Mouse (Mus musculus): ENCODE measurements around the gene Slc31a2. TPM values are rescaled to one million over a fixed set of nuclear protein-coding genes. Genes with fewer than 3 reads are reported as not detected.

Gene Slc31a2
- total RNA-seq, 2 experiments from 2014 or later = 9.5 to 12.3 TPM

DNA sequence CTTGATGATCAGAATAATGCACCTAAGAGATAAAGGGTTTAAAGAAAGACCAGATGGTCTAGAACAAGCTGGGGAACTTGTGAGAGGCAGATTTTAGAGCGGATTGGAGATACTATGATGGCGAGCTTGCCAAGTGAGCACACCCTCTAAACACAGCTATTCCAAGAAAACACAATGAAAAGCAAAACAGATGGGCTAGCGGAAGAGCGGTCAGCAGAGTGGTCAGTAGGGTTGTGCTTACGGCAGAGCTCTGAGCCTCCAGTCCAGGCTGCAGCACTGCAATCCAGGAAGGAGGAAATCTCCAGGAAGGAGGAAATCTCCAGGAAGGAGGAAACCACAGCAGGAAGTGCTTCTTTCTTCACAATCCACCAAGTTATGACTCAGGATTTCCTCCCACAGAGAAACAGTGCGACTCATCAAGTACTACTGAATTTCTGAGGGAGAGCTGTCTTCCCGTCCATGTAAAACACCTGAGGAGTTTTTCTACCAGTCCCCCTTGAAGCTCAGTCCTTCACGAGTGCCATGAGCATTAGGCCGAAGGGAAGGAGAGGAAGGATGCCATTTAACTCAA, 51.4 kb downstream of the Slc31a2 start:
- no peak for DNase-seq (ENCODE audit: low spot score in 2 of 2)

DNA sequence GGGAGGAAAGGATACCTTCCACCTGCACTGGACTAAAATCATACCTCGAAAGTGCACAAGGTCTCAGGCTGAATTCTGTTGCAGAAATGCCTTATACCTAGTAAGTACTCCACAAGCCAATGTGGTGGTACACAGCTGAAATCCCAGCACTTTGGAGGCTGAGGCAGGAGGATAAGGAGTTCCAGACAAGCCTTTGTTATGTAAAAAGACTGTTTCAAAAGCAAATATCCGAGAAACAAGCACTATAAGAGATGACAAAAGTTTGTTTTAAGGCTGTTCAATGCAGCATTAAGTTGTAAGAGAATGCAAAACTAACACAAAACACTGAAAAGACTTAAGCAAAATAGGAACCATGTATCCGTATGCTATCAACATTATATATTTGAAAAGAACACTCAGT, 52.2 kb downstream of the Slc31a2 start:
- DNase-seq (ENCODE audit: low spot score in 2 of 2) = no peak

DNA sequence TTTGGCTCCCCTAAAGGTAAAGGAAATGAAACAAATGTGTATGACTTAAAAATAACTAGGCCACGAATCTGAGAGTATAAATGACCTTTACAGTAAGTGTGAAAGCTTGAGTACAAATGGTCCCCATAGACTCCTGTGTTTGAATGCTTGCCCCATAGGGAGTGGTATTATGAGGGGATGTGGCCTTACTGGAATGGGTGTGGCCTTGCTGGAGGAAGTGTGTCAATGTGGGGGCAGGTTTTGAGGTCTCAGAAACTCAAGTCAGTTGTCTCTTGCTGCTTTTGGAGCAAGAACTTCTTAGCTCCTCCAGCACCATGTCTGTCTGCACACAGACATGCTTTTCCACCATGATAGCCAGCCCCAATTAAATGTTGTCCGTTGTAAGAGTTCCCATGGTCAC, 54.1 kb downstream of the Slc31a2 start:
- no peak for DNase-seq (ENCODE audit: low spot score in 2 of 2)

DNA sequence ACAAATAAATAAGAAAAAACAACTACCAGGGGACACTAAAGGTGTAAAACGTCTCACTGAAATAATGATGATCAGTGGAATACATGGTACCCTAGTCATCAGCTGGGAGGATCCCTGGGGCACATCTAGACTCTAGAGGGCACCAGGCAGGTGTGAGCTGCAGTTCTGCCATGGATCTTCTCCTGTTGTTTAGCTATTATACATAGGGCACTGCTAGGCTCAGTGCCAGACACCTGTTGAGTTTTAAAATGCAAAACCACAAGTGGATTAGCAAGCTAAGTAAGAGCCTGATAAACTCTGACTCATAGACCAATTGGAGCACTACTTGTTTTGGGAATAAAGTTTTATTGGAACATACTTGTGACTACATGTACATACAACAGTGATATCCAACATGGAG, 55.9 kb downstream of the Slc31a2 start:
- no peak for DNase-seq (ENCODE audit: low spot score in 2 of 2)

DNA sequence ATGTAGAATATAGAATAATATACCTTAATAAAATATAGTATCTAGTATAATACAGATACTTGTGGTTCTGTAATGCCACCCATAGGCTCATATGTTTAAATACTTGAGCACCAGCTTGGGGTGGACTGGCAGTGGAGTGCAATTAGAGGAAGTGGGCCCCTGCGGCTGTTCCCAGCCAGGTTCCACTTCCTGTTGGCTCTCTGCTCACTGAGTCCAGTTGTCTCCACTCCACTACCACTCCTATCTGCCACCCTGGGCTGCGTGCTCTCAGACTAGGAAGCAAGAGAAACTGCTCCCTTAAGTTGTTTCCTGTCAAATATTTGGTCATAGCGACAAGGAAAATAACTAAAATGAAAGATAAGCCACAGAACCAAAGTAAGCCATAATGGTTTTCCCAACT, 60.3 kb downstream of the Slc31a2 start:
- DNase-seq (ENCODE audit: low spot score in 2 of 2) = no peak

DNA sequence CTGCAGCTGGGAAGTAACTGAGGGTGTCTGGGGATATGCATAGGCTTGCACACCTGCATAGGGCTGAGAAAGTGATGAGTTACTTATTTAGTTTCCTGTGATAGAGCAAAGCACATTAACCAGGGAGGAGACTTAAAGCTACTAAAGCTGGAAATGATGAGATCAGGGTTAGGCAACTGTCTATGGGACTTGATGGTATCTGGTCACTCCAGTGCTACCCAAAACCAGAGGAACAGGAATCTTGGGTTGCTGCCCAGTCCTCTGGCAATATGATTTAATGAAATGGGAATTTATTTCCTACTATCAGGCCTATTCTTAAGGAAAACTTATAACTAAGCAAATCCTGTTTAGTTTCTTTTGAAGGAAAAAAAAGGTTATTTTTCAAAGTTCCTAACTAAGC, 63.7 kb downstream of the Slc31a2 start:
- no peak for DNase-seq (ENCODE audit: low spot score in 2 of 2)

DNA sequence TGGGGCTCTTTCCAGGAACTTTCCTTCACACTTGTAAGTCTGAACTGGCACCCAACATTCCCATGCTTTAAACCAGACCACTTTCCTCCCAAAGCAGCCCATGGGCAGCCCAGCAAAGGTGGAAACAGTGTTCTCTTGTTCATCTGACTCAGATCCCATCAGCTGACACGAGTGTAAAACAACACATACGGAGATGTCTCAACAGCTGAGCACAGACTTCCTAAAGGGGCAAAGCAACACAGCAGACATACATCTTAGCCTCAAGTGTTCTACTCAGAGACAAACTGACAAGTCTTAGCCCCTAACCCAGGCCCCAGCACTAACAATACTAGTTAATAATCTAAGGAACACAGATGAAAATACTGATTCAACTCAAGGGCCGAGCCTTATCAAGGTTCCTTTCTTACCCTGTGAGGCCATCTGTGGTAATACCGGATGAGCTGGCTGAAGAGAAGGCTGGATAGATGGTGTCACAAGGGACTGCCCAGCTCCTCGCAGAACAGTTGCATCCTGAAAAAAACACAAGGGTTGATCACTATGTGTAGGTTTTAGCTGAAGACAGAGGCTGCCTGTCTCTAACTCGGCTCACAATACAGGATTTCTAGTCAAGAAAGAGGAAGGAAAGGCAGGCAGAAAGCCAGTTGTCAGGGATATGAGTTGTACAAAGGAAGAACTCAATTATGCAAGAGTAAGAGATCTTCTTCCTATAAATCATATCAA, 66.7 kb downstream of the Slc31a2 start:
- no peak for DNase-seq (ENCODE audit: low spot score in 2 of 2)

DNA sequence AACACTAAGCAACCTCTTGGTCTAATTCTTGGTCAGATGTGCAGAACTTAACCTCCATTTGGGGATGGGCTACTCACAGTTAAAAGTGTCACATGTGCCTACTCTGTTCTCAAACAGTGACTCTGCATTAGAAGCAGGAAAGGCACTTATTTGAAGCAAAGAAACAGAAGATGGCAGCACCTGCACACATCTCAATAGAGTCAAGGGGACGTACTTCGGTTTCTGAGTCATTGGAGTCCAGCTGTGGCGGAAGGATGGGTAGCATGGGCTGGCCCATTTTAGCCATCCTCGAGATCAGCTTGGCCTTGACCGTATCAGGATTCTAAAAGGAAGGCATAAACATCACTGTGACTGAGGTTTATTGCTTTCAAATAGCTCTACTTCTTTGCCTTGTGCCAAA, 69.6 kb downstream of the Slc31a2 start:
- no peak for DNase-seq (ENCODE audit: low spot score in 2 of 2)

DNA sequence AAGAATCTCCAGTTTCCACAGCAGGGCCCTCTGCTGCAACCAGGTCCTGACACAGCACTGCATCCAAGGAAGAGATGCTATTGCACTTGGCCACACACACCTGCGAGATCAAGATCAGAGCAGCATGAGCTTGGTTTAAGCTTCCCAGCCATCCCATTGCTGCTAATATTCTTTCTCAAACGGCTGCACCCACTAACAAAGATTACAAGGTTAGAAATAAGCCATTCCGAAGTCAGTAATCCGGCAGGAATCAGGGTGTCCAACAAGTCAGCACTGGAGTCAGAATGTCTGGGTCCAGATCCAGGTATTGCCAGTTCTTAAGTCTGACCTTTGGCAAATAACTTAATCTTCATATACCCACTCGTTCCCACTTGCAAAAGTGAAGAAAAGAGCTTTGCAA, 76.2 kb downstream of the Slc31a2 start:
- DNase-seq (ENCODE audit: low spot score in 2 of 2) = no peak

DNA sequence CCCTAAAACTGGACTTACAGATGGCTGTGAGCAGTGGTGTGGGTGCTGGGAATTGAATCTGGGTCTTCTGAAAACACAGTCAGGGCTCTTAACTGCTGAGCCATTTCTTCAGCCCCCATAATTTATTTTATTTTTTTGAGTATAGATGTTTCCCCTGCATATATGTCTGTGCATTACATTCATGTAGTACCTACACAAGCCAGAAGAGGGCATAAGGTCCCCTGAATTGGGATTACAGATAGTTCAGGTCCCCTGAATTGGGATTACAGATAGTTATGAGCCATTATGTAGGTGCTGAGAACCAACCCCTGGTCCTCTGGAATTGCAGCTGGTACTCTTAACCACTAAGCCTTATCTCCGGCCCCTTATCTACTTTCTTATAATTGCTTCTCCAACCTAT, 81.6 kb downstream of the Slc31a2 start:
- no peak for DNase-seq (ENCODE audit: low spot score in 2 of 2)

DNA sequence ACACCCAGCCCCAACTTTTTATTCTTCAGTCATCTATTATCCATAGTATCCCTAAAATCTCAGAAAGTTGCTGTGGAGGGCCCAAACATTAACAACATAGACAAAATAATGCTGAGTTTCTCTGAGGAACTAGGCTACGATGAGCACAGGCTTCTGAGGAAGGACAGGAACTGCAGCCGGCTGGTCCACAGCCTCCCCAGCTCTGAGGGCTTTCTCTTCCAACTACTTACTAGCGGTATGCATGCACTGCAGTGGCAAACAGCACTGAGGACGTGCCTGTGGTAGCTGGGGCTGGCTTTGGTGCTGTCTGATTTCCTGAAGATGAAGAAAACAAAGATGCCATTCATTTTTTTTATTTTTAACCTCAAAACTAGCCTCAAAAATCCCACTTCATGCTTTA, 83.5 kb downstream of the Slc31a2 start:
- DNase-seq (ENCODE audit: low spot score in 2 of 2) = no peak

DNA sequence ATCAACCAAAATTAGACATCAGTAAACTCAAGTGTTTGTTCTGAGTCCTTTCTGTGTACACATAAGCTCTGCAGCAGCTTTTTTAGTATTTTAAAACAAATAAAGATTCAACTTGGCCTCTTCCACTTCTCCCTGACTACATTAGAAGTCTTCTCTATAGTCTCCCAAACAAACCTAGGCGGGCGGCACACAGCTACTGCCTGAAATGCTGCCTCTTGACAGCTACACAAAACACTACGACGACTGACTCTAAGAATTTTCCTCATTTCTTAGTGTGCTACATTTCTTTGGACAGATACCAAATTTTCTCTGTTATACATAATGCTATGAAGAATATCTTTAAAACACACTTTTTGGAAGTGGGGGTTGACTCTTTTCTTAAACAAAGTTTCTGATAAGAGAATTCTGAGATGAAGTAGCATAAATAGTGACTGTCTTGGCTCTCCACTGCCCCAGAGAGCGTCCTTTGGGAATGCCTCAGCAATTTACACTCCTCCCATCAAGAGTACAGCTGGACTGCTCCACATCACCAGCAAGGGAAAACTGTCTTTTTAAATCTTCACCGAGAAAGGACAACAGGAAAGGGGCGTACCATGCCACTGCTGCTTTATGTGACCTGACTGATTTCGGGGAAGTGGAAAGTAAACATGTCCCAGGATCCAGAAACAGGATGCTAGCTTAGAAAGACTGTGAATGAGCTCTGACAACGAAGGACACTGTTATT, 85.4 kb downstream of the Slc31a2 start:
- no peak for DNase-seq (ENCODE audit: low spot score in 2 of 2)

Other genes starting within 250 kb of the Slc31a2 start
- not detected for gene Mup20, start 208.4 kb upstream of the Slc31a2 start, total RNA-seq (2021)
- not detected for gene Mup3, start 175.2 kb upstream of the Slc31a2 start, total RNA-seq (2021)
- gene Mup21, start 111.7 kb upstream of the Slc31a2 start, total RNA-seq (2021) = not detected
- gene Zfp37, start 31.5 kb upstream of the Slc31a2 start, total RNA-seq (2021) = 1 to 10 TPM; 5.2 to 5.3 TPM
- gene Fkbp15, start 98.0 kb downstream of the Slc31a2 start, total RNA-seq (2021) = 10 to 100 TPM; 26.7 to 28.5 TPM
- 10 to 100 TPM; 17.7 to 18.8 TPM for gene Slc31a1, start 98.2 kb downstream of the Slc31a2 start, total RNA-seq (2021)
- gene Cdc26, start 146.1 kb downstream of the Slc31a2 start, total RNA-seq (2021) = 10 to 100 TPM; 71.3 to 78.6 TPM
- gene Prpf4, start 146.2 kb downstream of the Slc31a2 start, total RNA-seq (2021) = 10 to 100 TPM; 14.0 to 15.0 TPM
- not detected for gene Rnf183, start 172.7 kb downstream of the Slc31a2 start, total RNA-seq (2021)
- 1 to 10 TPM in 1 of 2 experiments, under 1 TPM in 1; 0.91 to 1.1 TPM for gene Wdr31, start 208.3 kb downstream of the Slc31a2 start, total RNA-seq (2021)
- gene Bspry, start 217.5 kb downstream of the Slc31a2 start, total RNA-seq (2021) = 1 to 10 TPM; 1.1 to 1.7 TPM
- 10 to 100 TPM in 1 of 2 experiments, 1 to 10 TPM in 1; 9.0 to 10.5 TPM for gene Hdhd3, start 240.9 kb downstream of the Slc31a2 start, total RNA-seq (2021)

All from gastrocnemius, postnatal 4 days (tissue).